Mouse (Mus musculus) cerebellum, postnatal 36 days (tissue): Measurements from ENCODE around the gene Sprtn.

ENCODE experiments used
- DNase-seq, 2 experiments: peaks; one replicate each; pipeline ENCODE4 v3.0.0; 2021 to 2022; ENCODE audit warnings: mixed read lengths in 2 of 2

Gene Sprtn

GRCm38 (mm10) chr8:124947865-124948732 lies 50.4 kb downstream of the Sprtn start:
- peak; percentile 62 to 66 for DNase-seq

- peak; percentile 47 to 48 for DNase-seq
Observed at GRCm38 (mm10) chr8:124948733-124949111, 51.0 kb downstream of the Sprtn start.

GRCm38 (mm10) chr8:124949209-124950068 lies 51.8 kb downstream of the Sprtn start, which contains the start of gene Egln1:
TSS of gene Egln1 (minus strand) at chr8:124949324.
- DNase-seq: peak; percentile 72 to 83

GRCm38 (mm10) chr8:124950069-124950456 lies 52.4 kb downstream of the Sprtn start:
- DNase-seq: no peak

GRCm38 (mm10) chr8:124950865-124951264 lies 53.2 kb downstream of the Sprtn start:
- no peak for DNase-seq

GRCm38 (mm10) chr8:124953188-124953587 lies 55.5 kb downstream of the Sprtn start:
- DNase-seq: no peak

GRCm38 (mm10) chr8:124954572-124955082 lies 56.9 kb downstream of the Sprtn start:
- no peak for DNase-seq
